Mouse (Mus musculus) hindbrain, postnatal 0 days (tissue): ENCODE data around the gene Elmo1. TPM values are rescaled to one million over a fixed set of nuclear protein-coding genes. Genes with fewer than 3 reads are reported as not detected.

Experiments used
- ATAC-seq: fragments of 200-750 bp; cut with Nextera tagmentation; 2 replicates; pipeline ENCODE4 v1.8.0; 2017; ENCODE audit warnings: mild to moderate bottlenecking, moderate TSS enrichment, moderate library complexity
- DNase-seq: peaks from one replicate; pipeline ENCODE4 v3.0.0-alpha.2; 2015; ENCODE audit warnings: low spot score
- H3K27ac ChIP-seq: fragments of 300-500 bp; sonication (generic); 2 replicates; pipeline ENCODE4 v1.5.1; 2014; ENCODE audit warnings: mild to moderate bottlenecking
- H3K27me3 ChIP-seq: fragments of 300-500 bp; sonication (generic); 2 replicates; pipeline ENCODE4 v1.6.1; 2014; ENCODE audit warnings: low read length, mixed read lengths; ENCODE audit not compliant: insufficient read depth
- H3K36me3 ChIP-seq: fragments of 300-500 bp; sonication (generic); 2 replicates; pipeline ENCODE4 v1.6.1; 2014; ENCODE audit warnings: low read length, mixed read lengths; ENCODE audit not compliant: insufficient read depth
- H3K4me1 ChIP-seq: fragments of 300-500 bp; sonication (generic); 2 replicates; pipeline ENCODE4 v1.6.1; 2014; ENCODE audit warnings: antibody characterized with exemption, low read length, mixed read lengths; ENCODE audit not compliant: insufficient read depth
- H3K4me2 ChIP-seq: fragments of 300-500 bp; sonication (generic); 2 replicates; pipeline ENCODE4 v1.6.1; 2014; ENCODE audit warnings: low read depth, mild to moderate bottlenecking, low read length, moderate library complexity, mixed read lengths
- H3K4me3 ChIP-seq: fragments of 300-500 bp; sonication (generic); 2 replicates; pipeline ENCODE4 v1.5.1; 2014; ENCODE audit warnings: low read length
- H3K9ac ChIP-seq: fragments of 300-500 bp; sonication (generic); replicated peaks from 2 replicates; pipeline ENCODE4 v1.6.1; 2014; ENCODE audit warnings: mild to moderate bottlenecking, low read length, moderate library complexity, mixed read lengths
- H3K9me3 ChIP-seq: fragments of 300-500 bp; sonication (generic); 2 replicates; pipeline ENCODE4 v1.6.1; 2016; ENCODE audit warnings: low read length, mixed read lengths
- CTCF ChIP-seq: IDR thresholded peaks from 2 replicates; pipeline ENCODE4 v1.5.1; 2016; ENCODE audit warnings: antibody characterized with exemption, control low read depth, low read depth
- WGBS: fragments of 180-500 bp; shearing (Covaris S2); extraction: QIAGEN DNeasy Blood & Tissue Kit; methylation state at CpG from one replicate; pipeline ENCODE4 v1.1.7; 2014; 5-methylcytosine and 5-hydroxymethylcytosine counted together
- polyA plus RNA-seq: library from polyadenylated mRNA; unstranded; fragments of >200 nt; fragmentation: Nextera tagmentation; extraction: Ambion mirVana; gene quantifications from 2 replicates; pipeline ENCODE4 v1.2.1, GENCODE M21; 2015
- total RNA-seq: library from RNA; depleted of rRNA; stranded (reverse); fragments of >200 nt; gene quantifications from 2 replicates; pipeline ENCODE4 v1.2.3, GENCODE M21; 2014

Gene Elmo1
- total and polyA plus RNA-seq, 2 experiments from 2014 or later = 35.8 to 37.5 TPM

DNA sequence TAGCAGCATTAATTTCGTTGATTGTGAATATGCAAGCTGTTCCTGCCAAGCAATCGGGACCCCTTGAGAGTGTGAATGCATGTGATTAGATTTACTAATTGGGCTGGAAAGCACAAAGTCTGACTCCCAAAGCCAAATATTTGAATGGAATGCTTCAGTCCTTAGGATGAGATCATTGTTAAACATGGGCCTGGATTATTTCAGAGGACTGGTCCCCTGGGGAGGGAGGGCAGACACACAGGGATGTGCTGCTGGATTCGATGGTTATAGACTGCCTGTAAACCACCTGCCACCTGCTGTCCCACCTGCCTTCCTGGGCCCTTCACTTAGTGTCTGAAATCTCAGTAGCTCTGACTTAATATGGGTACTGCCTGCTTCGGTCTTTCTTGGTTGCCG lies 264.2 kb downstream of the Elmo1 start:
- TF ChIP-seq CTCF = no peak
- Histone ChIP-seq H3K4me3 (no peak overlapping the region), H3K9ac (no peak overlapping the region), H3K4me2 (no peak overlapping the region; the same call in 1 of the 2 replicates), H3K27me3 (no peaks in the 10 kb centered on the region), H3K36me3 (no peaks in the 10 kb centered on the region), H3K27ac (peak overlapping the region; percentile 41; the same call in 1 of the 2 replicates), H3K4me1 (peaks cover 3% of the 10 kb centered on the region; the same call in 1 of the 2 replicates), H3K9me3 (no peaks in the 10 kb centered on the region)
- peak; percentile 78 for DNase-seq
- ATAC-seq = peak; percentile 85
- WGBS = 18% methylated on average over 5 of the region's 5 CpGs

DNA sequence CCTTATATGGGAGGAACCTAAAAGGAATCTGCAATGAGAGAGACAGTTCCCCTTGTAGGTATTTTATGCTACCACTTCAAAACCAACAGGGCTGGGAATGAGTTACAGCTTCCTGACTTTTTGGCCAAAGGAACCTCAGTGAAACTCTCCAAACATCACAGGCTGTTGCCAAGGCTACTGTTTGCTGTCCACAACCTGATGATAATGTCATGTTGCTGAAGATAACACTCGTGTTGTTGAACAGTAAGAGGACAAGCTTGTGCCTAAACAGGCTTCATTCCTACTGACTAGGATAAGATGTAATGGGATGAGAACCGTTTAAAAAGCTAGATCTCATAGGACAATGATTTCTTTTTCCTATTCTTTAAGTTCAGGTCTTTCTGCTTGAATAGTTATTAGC lies 272.1 kb downstream of the Elmo1 start:
- no peak overlapping the region for H3K4me2 ChIP-seq
- no peaks in the 10 kb centered on the region for H3K27me3 ChIP-seq
- no peak for TF ChIP-seq CTCF
- no peak overlapping the region for H3K4me3 ChIP-seq
- H3K36me3 ChIP-seq = no peaks in the 10 kb centered on the region
- ATAC-seq = no peak
- no peak for DNase-seq
- WGBS = 68% methylated on average over 2 of the region's 2 CpGs
- no peak overlapping the region for H3K27ac ChIP-seq
- no peak overlapping the region for H3K9ac ChIP-seq
- H3K9me3 ChIP-seq = no peaks in the 10 kb centered on the region
- H3K4me1 ChIP-seq = no peaks in the 10 kb centered on the region

DNA sequence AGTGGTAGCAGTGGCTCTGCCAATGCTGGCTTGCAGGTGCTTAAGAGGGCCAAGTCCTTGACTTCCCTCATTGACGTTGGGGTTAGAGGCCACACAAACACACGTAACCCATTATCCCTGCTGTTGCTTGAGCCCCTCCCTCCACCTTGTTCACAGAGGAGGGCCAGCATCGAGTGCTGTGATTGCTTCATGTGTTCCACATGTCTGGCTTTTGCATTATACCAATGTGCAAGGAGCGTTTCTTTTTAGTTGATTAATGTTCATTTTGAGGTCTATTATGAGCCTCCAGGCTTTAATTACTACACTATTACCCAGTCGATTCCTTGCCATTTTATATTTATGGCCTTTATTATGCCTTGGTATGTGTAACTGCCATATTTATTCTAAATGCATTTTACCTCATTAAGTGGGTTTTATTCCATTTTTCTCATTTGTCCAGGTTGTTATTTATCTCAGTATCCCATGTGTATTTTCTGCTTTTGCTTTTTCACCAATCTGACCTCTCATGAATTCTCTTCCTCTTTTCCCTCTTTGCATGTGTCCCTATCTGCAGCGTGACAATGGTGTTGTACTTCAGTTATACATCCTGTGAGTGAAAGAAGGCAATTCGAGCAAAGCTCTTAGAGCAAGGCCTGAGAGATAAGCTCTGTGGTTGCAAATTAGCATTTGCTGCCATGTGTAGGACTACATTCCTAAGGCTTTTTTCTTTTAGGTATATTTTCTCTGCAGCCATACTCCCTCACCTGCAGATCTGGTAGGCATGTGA lies 275.6 kb downstream of the Elmo1 start:
- Histone ChIP-seq H3K27me3 (no peaks in the 10 kb centered on the region), H3K36me3 (no peaks in the 10 kb centered on the region), H3K4me2 (no peak overlapping the region), H3K4me1 (no peaks in the 10 kb centered on the region), H3K9me3 (no peaks in the 10 kb centered on the region), H3K4me3 (no peak overlapping the region), H3K9ac (no peak overlapping the region), H3K27ac (no peak overlapping the region)
- WGBS = 72% methylated on average over 7 of the region's 7 CpGs
- no peak for DNase-seq
- ATAC-seq = no peak
- TF ChIP-seq CTCF = no peak

DNA sequence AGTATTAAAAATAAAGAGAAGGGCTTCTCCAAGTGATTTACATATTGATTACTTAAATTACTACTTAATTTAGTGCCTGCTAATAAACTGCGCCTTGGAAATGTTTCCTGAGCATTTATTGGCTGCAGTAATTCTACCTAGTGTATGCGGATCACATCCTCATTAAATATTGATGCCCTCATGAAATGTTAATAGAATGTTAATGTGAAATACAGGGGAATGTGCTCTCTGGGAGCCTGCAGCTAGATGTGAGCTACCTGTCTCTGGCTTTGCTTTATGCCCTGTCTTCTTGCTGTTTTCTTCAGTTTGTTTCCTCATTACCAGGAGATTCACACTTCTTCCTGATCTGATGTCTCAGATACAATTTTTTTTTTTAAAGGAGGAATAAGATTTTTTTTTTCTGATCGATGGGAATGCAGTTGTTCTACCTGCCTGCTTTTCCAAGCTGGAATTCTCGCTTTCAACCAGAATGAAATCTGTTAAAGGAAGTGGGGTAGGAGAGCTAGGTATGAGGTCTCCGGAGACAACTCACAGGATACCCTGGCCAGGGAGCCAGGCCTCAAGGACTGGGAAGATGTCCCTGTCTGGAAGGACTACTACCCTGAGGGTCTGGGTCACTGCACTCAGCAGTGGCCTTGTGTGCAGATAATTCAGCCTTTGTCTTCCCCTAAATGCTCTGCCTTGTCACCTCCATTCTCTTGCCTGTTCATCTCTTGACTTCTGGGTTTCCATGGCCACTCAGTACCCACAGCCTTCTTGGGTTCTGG lies 279.8 kb downstream of the Elmo1 start:
- TF ChIP-seq CTCF = no peak
- WGBS = 71% methylated on average over 5 of the region's 5 CpGs
- ATAC-seq = no peak
- Histone ChIP-seq H3K9ac (no peak overlapping the region), H3K36me3 (no peaks in the 10 kb centered on the region), H3K27ac (no peak overlapping the region), H3K27me3 (no peaks in the 10 kb centered on the region), H3K4me2 (no peak overlapping the region), H3K9me3 (no peaks in the 10 kb centered on the region), H3K4me1 (no peaks in the 10 kb centered on the region), H3K4me3 (no peak overlapping the region)
- DNase-seq = peak; percentile 26

DNA sequence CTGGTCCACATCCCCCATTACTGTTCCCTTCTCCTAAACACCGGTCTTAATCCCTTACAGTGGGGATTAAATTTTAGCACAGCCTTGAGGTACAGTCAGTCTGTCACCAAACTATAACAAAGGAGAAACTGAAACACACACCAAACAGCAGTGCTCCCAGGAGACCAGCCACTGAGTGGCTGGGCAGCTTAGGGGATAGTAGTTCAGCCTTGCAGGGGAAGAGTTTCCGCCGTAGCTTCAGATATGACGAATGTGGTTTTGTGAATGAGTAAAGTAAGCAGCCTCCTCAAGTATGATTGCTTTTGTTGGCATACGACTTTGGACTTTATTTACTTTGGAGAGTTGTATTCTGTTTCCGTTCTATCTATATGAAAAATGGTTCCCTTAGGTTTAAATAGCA lies 281.1 kb downstream of the Elmo1 start:
- ATAC-seq = no peak
- H3K9me3 ChIP-seq = no peaks in the 10 kb centered on the region
- H3K4me1 ChIP-seq = no peaks in the 10 kb centered on the region
- H3K27me3 ChIP-seq = no peaks in the 10 kb centered on the region
- no peak overlapping the region for H3K4me2 ChIP-seq
- WGBS = 83% methylated on average over 6 of the region's 6 CpGs
- DNase-seq = no peak
- no peak overlapping the region for H3K27ac ChIP-seq
- no peak overlapping the region for H3K9ac ChIP-seq
- TF ChIP-seq CTCF = no peak
- H3K4me3 ChIP-seq = no peak overlapping the region
- H3K36me3 ChIP-seq = no peaks in the 10 kb centered on the region

DNA sequence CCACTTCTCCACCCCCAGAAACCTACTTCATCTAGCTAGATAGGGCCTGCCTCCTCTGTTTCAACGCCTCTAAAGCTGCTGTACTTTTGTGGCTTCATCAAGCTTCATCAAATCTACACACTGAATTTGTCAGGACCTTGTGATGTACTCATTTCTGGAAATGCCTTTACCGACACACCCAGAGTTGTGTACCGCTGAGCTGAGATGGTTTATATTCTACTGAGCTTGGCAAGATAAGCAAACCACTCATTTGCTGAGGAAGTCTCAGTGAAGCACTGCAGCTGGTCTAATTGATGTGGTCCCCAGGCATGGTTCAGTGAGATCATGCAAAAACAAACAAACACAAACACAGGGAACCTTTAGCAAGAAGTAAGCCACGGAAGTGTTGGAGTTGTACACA lies 281.9 kb downstream of the Elmo1 start:
- Histone ChIP-seq H3K9me3 (no peaks in the 10 kb centered on the region), H3K4me1 (no peaks in the 10 kb centered on the region), H3K4me3 (no peak overlapping the region), H3K9ac (no peak overlapping the region), H3K36me3 (no peaks in the 10 kb centered on the region), H3K27me3 (no peaks in the 10 kb centered on the region), H3K4me2 (no peak overlapping the region), H3K27ac (no peak overlapping the region)
- no peak for TF ChIP-seq CTCF
- DNase-seq (no peak), ATAC-seq (no peak)
- 78% methylated on average over 4 of the region's 4 CpGs for WGBS

DNA sequence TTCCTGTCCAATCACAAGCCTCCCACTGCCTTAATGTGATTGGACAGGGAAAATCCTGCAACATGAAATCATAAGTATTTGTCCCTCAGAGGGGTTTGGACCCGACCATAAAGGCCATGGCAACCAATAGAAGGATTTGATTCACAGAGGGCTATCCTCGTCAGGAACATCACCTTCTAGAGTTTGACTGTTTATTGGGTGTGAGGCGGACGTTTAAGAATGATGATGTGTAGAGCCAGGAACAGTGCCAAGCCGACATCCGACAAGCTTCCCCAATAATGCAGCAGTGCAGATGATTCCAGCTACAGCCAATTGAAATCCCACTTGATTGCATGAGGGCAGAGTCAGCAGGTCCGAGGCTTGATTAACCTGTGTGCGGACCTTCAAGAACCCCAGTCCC lies 288.5 kb downstream of the Elmo1 start:
- Histone ChIP-seq H3K27me3 (no peaks in the 10 kb centered on the region), H3K9me3 (no peaks in the 10 kb centered on the region), H3K4me3 (no peak overlapping the region), H3K36me3 (no peaks in the 10 kb centered on the region), H3K4me2 (no peak overlapping the region), H3K9ac (no peak overlapping the region), H3K27ac (no peak overlapping the region), H3K4me1 (no peaks in the 10 kb centered on the region)
- ATAC-seq = no peak
- no peak for DNase-seq
- no peak for TF ChIP-seq CTCF
- 81% methylated on average over 8 of the region's 8 CpGs for WGBS
